Mouse (Mus musculus) midbrain, embryonic 16.5 days (tissue): ENCODE data around the gene Adam3. TPM values are rescaled to one million over a fixed set of nuclear protein-coding genes. Genes with fewer than 3 reads are reported as not detected.

Experiments
- ATAC-seq: fragments of 200-750 bp; cut with Nextera tagmentation; 2 replicates; pipeline ENCODE4 v1.8.0; 2017; ENCODE audit warnings: moderate TSS enrichment
- H3K27ac ChIP-seq: fragments of 300-500 bp; sonication (generic); 2 replicates; pipeline ENCODE4 v1.5.1; 2014; ENCODE audit warnings: mild to moderate bottlenecking, low read length, mixed read lengths
- H3K27me3 ChIP-seq: fragments of 300-500 bp; sonication (generic); 2 replicates; pipeline ENCODE4 v1.6.1; 2014; ENCODE audit warnings: low read depth, low read length, mixed read lengths; ENCODE audit not compliant: control insufficient read depth, insufficient read depth
- H3K36me3 ChIP-seq: fragments of 300-500 bp; sonication (generic); 2 replicates; pipeline ENCODE4 v1.6.1; 2014; ENCODE audit warnings: mild to moderate bottlenecking, low read length, moderate library complexity, mixed read lengths; ENCODE audit not compliant: control insufficient read depth, insufficient read depth
- H3K4me1 ChIP-seq: fragments of 300-500 bp; sonication (generic); 2 replicates; pipeline ENCODE4 v1.6.1; 2014; ENCODE audit warnings: mild to moderate bottlenecking, low read length, mixed read lengths; ENCODE audit not compliant: control insufficient read depth, insufficient read depth
- H3K4me2 ChIP-seq: fragments of 300-500 bp; sonication (generic); 2 replicates; pipeline ENCODE4 v1.6.1; 2014; ENCODE audit warnings: mild to moderate bottlenecking, low read length, mixed read lengths
- H3K4me3 ChIP-seq: fragments of 300-500 bp; sonication (generic); 2 replicates; pipeline ENCODE4 v1.5.1; 2014; ENCODE audit warnings: low read depth, mild to moderate bottlenecking, low read length, moderate library complexity, mixed read lengths
- H3K9ac ChIP-seq: fragments of 300-500 bp; sonication (generic); 2 replicates; pipeline ENCODE4 v1.6.1; 2014; ENCODE audit warnings: low read depth, low read length, mixed read lengths
- H3K9me3 ChIP-seq: fragments of 300-500 bp; sonication (generic); replicated peaks from 2 replicates; pipeline ENCODE4 v1.6.1; 2014; ENCODE audit warnings: mild to moderate bottlenecking, low read length, mixed read lengths; ENCODE audit not compliant: control insufficient read depth, poor library complexity, severe bottlenecking
- WGBS: fragments of 180-500 bp; shearing (Covaris S2); extraction: QIAGEN DNeasy Blood & Tissue Kit; methylation state at CpG from one replicate; pipeline ENCODE4 v1.1.7; 2014; 5-methylcytosine and 5-hydroxymethylcytosine counted together
- polyA plus RNA-seq: library from polyadenylated mRNA; unstranded; fragments of >200 nt; fragmentation: Nextera tagmentation; extraction: Ambion mirVana; gene quantifications from 2 replicates; pipeline ENCODE4 v1.2.1, GENCODE M21; 2015

Adam3 gene
- polyA plus RNA-seq = not detected in 2 replicates

DNA sequence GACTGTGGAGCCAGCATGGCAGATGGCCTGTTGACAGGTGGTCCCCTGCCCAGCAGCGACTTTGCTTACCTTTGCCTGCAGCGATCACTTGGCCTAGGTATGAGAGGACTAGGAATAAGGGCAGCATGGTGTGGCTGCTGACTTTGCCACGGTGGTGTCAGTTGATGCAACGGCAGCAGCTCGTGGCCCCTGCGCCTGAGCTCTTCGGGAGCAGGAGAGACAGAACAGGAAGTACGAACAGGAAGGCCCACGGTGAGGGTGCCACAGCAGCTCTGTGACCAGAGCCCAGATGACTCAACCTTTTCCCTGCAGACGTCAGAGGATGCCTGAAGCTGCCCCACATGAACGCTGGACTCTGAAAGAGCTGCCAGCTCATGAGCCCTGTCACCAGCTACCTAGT lies at the start of gene Adam3:
Adam3 (minus strand) TSS at position 223 of the 400 bp plus-strand sequence.
- Histone ChIP-seq H3K4me2 (no peak within 1 kb of the TSS), H3K27me3 (no peaks in the 10 kb centered on the region), H3K4me1 (no peaks in the 10 kb centered on the region; the same call in 1 of the 2 replicates), H3K4me3 (no peak within 1 kb of the TSS), H3K9me3 (no peaks in the 10 kb centered on the region), H3K9ac (no peak within 1 kb of the TSS), H3K36me3 (no peaks in the 10 kb centered on the region), H3K27ac (no peak within 1 kb of the TSS)
- 71% methylated on average over 11 of the region's 11 CpGs for WGBS
- no peak for ATAC-seq

DNA sequence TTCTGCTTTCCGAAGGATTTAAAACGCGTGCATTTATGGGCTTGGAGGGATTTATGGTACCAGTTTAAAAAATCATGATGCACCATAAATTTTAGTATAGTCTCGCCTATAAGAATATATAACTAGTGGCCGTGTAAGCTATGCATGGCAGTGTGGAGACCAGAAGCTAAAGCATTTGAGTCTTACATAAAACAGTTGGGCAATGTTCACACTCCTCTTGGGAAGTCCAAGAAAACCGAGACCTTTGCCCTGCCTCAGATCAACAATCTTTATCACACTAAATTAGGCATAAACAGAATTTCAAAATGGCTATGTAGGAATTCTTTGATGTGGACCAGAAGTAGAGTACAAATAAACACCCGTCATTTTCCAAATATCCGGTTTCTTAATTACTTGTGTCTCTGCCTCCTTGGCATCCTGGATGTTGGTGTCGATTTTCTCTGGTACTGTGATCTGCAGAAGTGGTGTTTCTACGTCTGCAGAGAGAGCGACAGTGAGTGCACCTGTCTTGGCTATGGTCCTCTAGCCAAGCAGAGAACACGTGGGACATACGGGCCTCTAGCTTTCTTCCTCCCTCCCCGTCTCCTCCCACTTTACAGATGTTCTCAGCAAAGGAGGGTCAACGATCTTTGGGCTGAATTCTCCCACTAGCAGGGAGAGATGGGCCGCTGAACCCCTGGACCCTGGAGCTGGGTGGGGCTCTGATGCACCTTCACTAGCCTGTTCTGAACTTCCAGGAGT lies 596 bp downstream of the Adam3 start:
- 76% methylated on average over 16 of the region's 16 CpGs for WGBS
- ATAC-seq = no peak
- Histone ChIP-seq H3K4me2 (no peak overlapping the region), H3K9me3 (no peaks in the 10 kb centered on the region), H3K27me3 (no peaks in the 10 kb centered on the region), H3K9ac (no peak overlapping the region), H3K27ac (no peak overlapping the region), H3K4me1 (no peaks in the 10 kb centered on the region; the same call in 1 of the 2 replicates), H3K36me3 (no peaks in the 10 kb centered on the region), H3K4me3 (no peak overlapping the region)

Other genes starting within 250 kb of the Adam3 start
- gene Adam5, start 98.5 kb upstream of the Adam3 start, polyA plus RNA-seq = 0.49 and 0.87 TPM in 2 replicates